Mouse (Mus musculus): Measurements from ENCODE around the gene Dmrtb1. TPM values are rescaled to one million over a fixed set of nuclear protein-coding genes. Genes with fewer than 3 reads are reported as not detected.

Dmrtb1 gene
- total and polyA plus RNA-seq, 2 experiments, result not detected

DNA sequence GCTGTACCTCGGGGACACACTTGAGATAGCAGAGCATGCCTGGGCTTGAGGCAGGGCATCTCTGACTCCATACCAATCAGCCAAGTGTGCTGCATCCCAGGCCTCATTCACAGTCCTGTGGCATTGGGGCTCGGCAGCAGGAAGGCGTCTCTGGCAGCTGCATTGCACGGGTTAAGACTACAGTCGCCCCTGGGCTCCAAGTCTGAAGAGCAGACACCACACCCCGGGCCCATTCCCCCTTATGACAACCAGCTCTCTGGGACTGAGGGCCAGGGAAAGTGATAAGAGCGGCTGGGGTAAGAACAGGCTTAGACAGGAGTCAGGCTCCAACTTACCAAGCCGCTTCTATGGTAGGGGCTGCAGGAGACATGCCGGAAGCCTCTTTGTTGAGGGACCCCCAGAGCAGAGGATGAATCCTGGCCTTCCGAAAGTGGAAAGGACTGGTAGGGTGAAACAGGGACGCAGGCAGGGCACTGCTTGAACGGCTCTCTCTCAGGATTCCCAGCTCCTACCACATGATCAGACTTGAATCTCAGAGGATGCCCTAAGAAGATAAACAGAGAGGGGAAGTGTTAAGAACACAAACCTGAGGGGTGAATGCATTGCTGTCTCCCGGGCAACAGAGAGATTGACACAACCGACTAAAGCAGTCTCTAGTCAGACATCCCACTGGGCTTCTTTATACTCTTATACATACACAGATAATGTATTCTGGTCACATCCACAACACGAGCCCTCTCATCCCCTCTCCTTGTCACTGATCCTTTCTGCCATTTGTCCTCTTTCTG lies 3.5 kb downstream of the Dmrtb1 start:
- no peak overlapping the region for H3K4me3 ChIP-seq (ENCODE audit: insufficient read depth, low read depth, low read length)
- no peaks in the 10 kb centered on the region for H3K79me2 ChIP-seq (ENCODE audit: control insufficient read depth, insufficient read depth, low read length)
- no peak overlapping the region for H3K9ac ChIP-seq (ENCODE audit: low read depth, low read length)
- peaks cover 12% of the 10 kb centered on the region; the same call in 1 of the 2 replicates for H3K27me3 ChIP-seq (ENCODE audit: control insufficient read depth, insufficient read depth, low read length)
- WGBS, result 45% methylated on average over 15 of the region's 15 CpGs
- no peak for TF ChIP-seq CTCF (IDR thresholded peaks at IDR 0.05; ENCODE audit: low read depth, low read length)
- TF ChIP-seq POLR2A (IDR thresholded peaks at IDR 0.05; ENCODE audit: extremely low read depth, insufficient read depth, low read length), result no peak
- H3K4me1 ChIP-seq (ENCODE audit: control insufficient read depth, insufficient read depth, low read length), result no peaks in the 10 kb centered on the region
- H3K36me3 ChIP-seq (ENCODE audit: control insufficient read depth, insufficient read depth, low read length), result no peaks in the 10 kb centered on the region
- no peak overlapping the region for H3K27ac ChIP-seq (replicated peaks; ENCODE audit: insufficient read depth, low read depth, low read length)
- no peak for DNase-seq (ENCODE audit: extremely low read depth, low read depth, low spot score)

DNA sequence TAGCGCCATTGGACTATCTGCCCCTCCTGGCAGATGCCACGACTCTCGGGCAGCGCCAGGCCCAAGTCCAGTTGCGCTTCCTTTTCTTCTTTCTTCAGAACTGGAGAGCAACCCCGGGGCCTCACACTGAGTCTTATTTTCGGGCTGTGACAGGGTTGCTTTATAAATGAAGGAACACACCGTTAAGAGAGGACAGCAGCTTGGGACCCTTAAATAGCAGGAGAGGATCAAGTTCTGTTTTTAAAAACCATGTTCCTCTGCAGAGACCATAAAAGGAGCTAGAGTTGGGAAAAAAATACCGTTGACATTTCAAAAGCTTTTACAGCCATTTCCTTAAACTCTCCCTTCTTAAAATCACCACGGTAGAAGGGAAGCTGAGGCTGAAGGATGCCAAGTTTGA lies 8.4 kb downstream of the Dmrtb1 start:
- no peaks in the 10 kb centered on the region for H3K36me3 ChIP-seq (ENCODE audit: control insufficient read depth, insufficient read depth, low read length)
- no peak for DNase-seq (ENCODE audit: extremely low read depth, low read depth, low spot score)
- TF ChIP-seq POLR2A (IDR thresholded peaks at IDR 0.05; ENCODE audit: extremely low read depth, insufficient read depth, low read length) (no peak), CTCF (IDR thresholded peaks at IDR 0.05; ENCODE audit: low read depth, low read length) (no peak)
- no peak overlapping the region for H3K9ac ChIP-seq (ENCODE audit: low read depth, low read length)
- no peak overlapping the region for H3K4me3 ChIP-seq (ENCODE audit: insufficient read depth, low read depth, low read length)
- 64% methylated on average over 10 of the region's 10 CpGs for WGBS
- H3K4me1 ChIP-seq (ENCODE audit: control insufficient read depth, insufficient read depth, low read length), result no peaks in the 10 kb centered on the region
- H3K79me2 ChIP-seq (ENCODE audit: control insufficient read depth, insufficient read depth, low read length), result no peaks in the 10 kb centered on the region
- H3K27me3 ChIP-seq (ENCODE audit: control insufficient read depth, insufficient read depth, low read length), result 0 out of 2 replicates have a peak, but pooled peaks cover 4% of the 10 kb centered on the region
- no peak overlapping the region for H3K27ac ChIP-seq (replicated peaks; ENCODE audit: insufficient read depth, low read depth, low read length)

DNA sequence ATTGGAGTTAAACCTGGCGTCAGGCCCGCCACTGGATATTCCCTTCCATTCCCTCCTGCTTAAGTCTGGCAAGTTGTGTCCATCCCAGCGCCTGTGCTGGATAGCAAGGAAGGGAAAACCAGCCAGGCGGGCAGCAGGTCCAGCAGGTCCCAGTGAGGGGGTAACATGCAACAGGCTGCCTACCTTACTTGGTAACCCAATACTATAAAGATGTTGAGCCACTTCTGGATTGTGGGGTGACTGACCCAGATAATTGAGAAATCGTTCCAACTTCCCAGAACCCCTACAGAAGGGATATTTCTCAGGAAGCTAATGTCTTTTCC lies 9.7 kb downstream of the Dmrtb1 start:
- TF ChIP-seq POLR2A (IDR thresholded peaks at IDR 0.05; ENCODE audit: extremely low read depth, insufficient read depth, low read length), result no peak
- no peak for TF ChIP-seq CTCF (IDR thresholded peaks at IDR 0.05; ENCODE audit: low read depth, low read length)
- Histone ChIP-seq H3K9ac (ENCODE audit: low read depth, low read length) (no peak overlapping the region), H3K27ac (replicated peaks; ENCODE audit: insufficient read depth, low read depth, low read length) (no peak overlapping the region), H3K36me3 (ENCODE audit: control insufficient read depth, insufficient read depth, low read length) (no peaks in the 10 kb centered on the region), H3K4me3 (ENCODE audit: insufficient read depth, low read depth, low read length) (no peak overlapping the region), H3K4me1 (ENCODE audit: control insufficient read depth, insufficient read depth, low read length) (no peaks in the 10 kb centered on the region), H3K79me2 (ENCODE audit: control insufficient read depth, insufficient read depth, low read length) (no peaks in the 10 kb centered on the region), H3K27me3 (ENCODE audit: control insufficient read depth, insufficient read depth, low read length) (0 out of 2 replicates have a peak, but pooled peaks cover 4% of the 10 kb centered on the region)
- 41% methylated on average over 5 of the region's 5 CpGs for WGBS
- no peak for DNase-seq (ENCODE audit: extremely low read depth, low read depth, low spot score)

DNA sequence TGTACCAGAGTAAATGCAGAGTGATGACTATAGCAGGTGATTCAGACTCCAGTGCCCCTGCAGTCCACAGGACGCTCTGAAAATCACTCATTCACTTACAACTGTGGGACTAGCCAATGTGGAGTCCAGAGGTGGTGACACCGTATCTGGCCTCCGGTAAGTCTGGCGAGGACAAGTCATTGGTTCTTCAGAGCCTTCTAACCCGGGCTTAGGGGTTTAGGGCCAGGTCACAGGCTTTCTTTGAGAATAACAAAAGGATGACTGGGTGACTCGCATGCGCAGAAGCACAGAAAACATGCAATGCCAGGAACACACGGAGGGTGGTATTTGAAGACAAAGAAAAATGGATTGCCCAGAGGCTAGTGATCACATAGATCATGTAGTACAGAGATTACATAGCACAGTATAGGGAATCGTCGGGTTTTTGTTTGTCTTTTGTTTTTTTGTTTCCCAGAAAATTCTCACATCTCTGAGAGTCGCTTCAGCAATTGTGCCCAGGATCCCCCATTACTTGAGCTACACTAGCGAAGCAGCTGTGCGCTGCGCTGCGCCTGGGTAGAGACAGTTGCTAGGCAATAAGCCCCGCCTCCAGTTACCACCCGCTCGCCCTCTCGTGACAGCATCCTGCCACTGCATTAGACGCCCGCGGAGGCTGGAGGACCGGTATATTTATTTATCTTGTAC lies 10.2 kb downstream of the Dmrtb1 start:
- TF ChIP-seq CTCF (IDR thresholded peaks at IDR 0.05; ENCODE audit: low read depth, low read length), result peak; percentile 50
- TF ChIP-seq POLR2A (IDR thresholded peaks at IDR 0.05; ENCODE audit: extremely low read depth, insufficient read depth, low read length), result no peak
- Histone ChIP-seq H3K79me2 (ENCODE audit: control insufficient read depth, insufficient read depth, low read length) (no peaks in the 10 kb centered on the region), H3K27ac (replicated peaks; ENCODE audit: insufficient read depth, low read depth, low read length) (no peak overlapping the region), H3K36me3 (ENCODE audit: control insufficient read depth, insufficient read depth, low read length) (no peaks in the 10 kb centered on the region), H3K4me1 (ENCODE audit: control insufficient read depth, insufficient read depth, low read length) (no peaks in the 10 kb centered on the region), H3K4me3 (ENCODE audit: insufficient read depth, low read depth, low read length) (no peak overlapping the region), H3K9ac (ENCODE audit: low read depth, low read length) (no peak overlapping the region), H3K27me3 (ENCODE audit: control insufficient read depth, insufficient read depth, low read length) (no peaks in the 10 kb centered on the region)
- 24% methylated on average over 23 of the region's 23 CpGs for WGBS
- DNase-seq (ENCODE audit: extremely low read depth, low read depth, low spot score), result peak; percentile 4

DNA sequence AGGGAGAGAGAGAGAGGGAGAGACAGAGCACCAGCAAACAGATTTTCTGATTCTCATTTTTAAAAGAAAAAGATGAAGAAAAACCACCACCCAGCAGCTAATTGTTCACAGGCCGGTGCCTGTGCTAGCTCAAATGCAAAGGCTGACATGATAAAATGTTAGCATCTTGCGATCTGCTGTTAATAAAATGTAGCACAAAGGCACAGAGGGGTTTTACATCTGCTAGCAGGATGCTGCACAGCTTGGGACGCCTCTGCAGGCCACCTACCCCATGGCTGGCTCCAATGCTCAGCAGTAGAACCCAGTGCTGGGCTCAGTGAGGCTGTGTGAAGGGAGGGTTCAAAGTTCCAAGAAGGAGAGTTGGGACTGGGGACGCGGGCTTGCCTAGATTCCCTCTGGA lies 13.3 kb downstream of the Dmrtb1 start:
- no peak for DNase-seq (ENCODE audit: extremely low read depth, low read depth, low spot score)
- no peak for TF ChIP-seq CTCF (IDR thresholded peaks at IDR 0.05; ENCODE audit: low read depth, low read length)
- TF ChIP-seq POLR2A (IDR thresholded peaks at IDR 0.05; ENCODE audit: extremely low read depth, insufficient read depth, low read length), result no peak
- H3K4me3 ChIP-seq (ENCODE audit: insufficient read depth, low read depth, low read length), result no peak overlapping the region
- WGBS, result 71% methylated on average over 5 of the region's 5 CpGs
- no peak overlapping the region for H3K9ac ChIP-seq (ENCODE audit: low read depth, low read length)
- H3K4me1 ChIP-seq (ENCODE audit: control insufficient read depth, insufficient read depth, low read length), result no peaks in the 10 kb centered on the region
- no peaks in the 10 kb centered on the region for H3K79me2 ChIP-seq (ENCODE audit: control insufficient read depth, insufficient read depth, low read length)
- no peaks in the 10 kb centered on the region for H3K27me3 ChIP-seq (ENCODE audit: control insufficient read depth, insufficient read depth, low read length)
- H3K27ac ChIP-seq (replicated peaks; ENCODE audit: insufficient read depth, low read depth, low read length), result no peak overlapping the region
- H3K36me3 ChIP-seq (ENCODE audit: control insufficient read depth, insufficient read depth, low read length), result no peaks in the 10 kb centered on the region

DNA sequence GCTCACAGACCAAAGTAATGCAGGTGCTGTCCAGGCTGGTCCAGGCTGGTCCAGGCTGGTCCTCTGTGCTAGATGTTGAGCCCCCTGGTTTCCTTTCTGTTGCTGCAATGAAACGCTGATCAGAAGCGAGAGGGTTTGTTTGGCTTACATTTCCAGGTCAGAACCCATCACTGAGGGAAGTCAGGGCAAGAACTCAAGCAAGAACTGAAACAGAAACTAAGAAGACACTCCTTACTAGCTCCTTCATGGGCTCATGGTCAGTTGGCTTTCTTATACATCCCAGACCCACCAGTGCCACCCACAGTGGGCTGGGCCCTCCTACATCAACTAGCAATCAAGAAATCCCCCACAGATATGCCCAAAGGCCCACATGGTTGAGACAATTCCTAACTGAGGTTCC lies 15.5 kb downstream of the Dmrtb1 start:
- H3K27ac ChIP-seq (replicated peaks; ENCODE audit: insufficient read depth, low read depth, low read length), result no peak overlapping the region
- no peak overlapping the region for H3K9ac ChIP-seq (ENCODE audit: low read depth, low read length)
- TF ChIP-seq POLR2A (IDR thresholded peaks at IDR 0.05; ENCODE audit: extremely low read depth, insufficient read depth, low read length) (no peak), CTCF (IDR thresholded peaks at IDR 0.05; ENCODE audit: low read depth, low read length) (no peak)
- no peaks in the 10 kb centered on the region for H3K79me2 ChIP-seq (ENCODE audit: control insufficient read depth, insufficient read depth, low read length)
- no peaks in the 10 kb centered on the region for H3K36me3 ChIP-seq (ENCODE audit: control insufficient read depth, insufficient read depth, low read length)
- H3K4me1 ChIP-seq (ENCODE audit: control insufficient read depth, insufficient read depth, low read length), result no peaks in the 10 kb centered on the region
- H3K4me3 ChIP-seq (ENCODE audit: insufficient read depth, low read depth, low read length), result no peak overlapping the region
- H3K27me3 ChIP-seq (ENCODE audit: control insufficient read depth, insufficient read depth, low read length), result no peaks in the 10 kb centered on the region
- no peak for DNase-seq (ENCODE audit: extremely low read depth, low read depth, low spot score)
- WGBS, result 87% methylated on average over 2 of the region's 2 CpGs

Data from liver, adult 2 months (tissue).